ENCODE assay signal across 25 mouse cellular contexts in genomic region chr10:127801612-127802011, GRCm38 (mm10). TPM values are rescaled to one million over a fixed set of nuclear protein-coding genes. Genes with fewer than 3 reads are reported as not detected.
"Had no signal": no experiment of that assay in that cellular context is flagged by ENCODE, and none has a peak within 500 bp of the region (broad histone marks: within the 10 kb centered on the region; RNA-seq: fewer than 3 reads in every experiment).

No protein-coding gene starts in this region.

- DNase-seq: left cerebral cortex, postnatal 4 days; liver, embryonic 13.5 days; lung, adult 2 months; lung, postnatal 14 days; lung, postnatal 4 days; midbrain, embryonic 14.5 days; thymus, adult 18-20 months; thymus, postnatal 36 days had no signal

- ATAC-seq: intestine, embryonic 15.5 days had no signal

- H3K9ac ChIP-seq: intestine, embryonic 15.5 days; limb, embryonic 12.5 days; limb, embryonic 15.5 days; liver, embryonic 13.5 days; stomach, embryonic 15.5 days had no signal

- H3K4me2 ChIP-seq: intestine, embryonic 15.5 days; limb, embryonic 12.5 days; limb, embryonic 15.5 days; liver, embryonic 13.5 days; midbrain, embryonic 11.5 days; stomach, embryonic 15.5 days had no signal

- H3K27me3 ChIP-seq: intestine, embryonic 15.5 days; limb, embryonic 12.5 days; limb, embryonic 15.5 days; liver, embryonic 13.5 days; stomach, embryonic 15.5 days had no signal

- H3K4me3 ChIP-seq: intestine, embryonic 15.5 days; limb, embryonic 12.5 days; limb, embryonic 15.5 days; liver, embryonic 13.5 days; stomach, embryonic 15.5 days had no signal

- H3K4me1 ChIP-seq: intestine, embryonic 15.5 days; limb, embryonic 12.5 days; limb, embryonic 15.5 days; liver, embryonic 13.5 days; stomach, embryonic 15.5 days had no signal

- H3K36me3 ChIP-seq: intestine, embryonic 15.5 days; limb, embryonic 12.5 days; limb, embryonic 15.5 days; liver, embryonic 13.5 days; stomach, embryonic 15.5 days had no signal

- H3K27ac ChIP-seq: intestine, embryonic 15.5 days; limb, embryonic 12.5 days; limb, embryonic 15.5 days; liver, embryonic 13.5 days; stomach, embryonic 15.5 days had no signal

- H3K9me3 ChIP-seq: intestine, embryonic 15.5 days; limb, embryonic 15.5 days; liver, embryonic 13.5 days; stomach, embryonic 15.5 days had no signal

RNA-seq across cellular contexts. Expression of gene Rdh16, which starts 0.7 kb away (rescaled TPM):
- total RNA-seq: left cerebral cortex, postnatal 14 days; megakaryocyte progenitor cell, adult 5-6 weeks; megakaryocyte-erythroid progenitor cell, adult 5-6 weeks; midbrain, postnatal 0 days had no signal
- polyA plus RNA-seq: intestine, embryonic 15.5 days; limb, embryonic 12.5 days; liver, embryonic 13.5 days; lung, embryonic 16.5 days; midbrain, embryonic 11.5 days; midbrain, postnatal 0 days; neural tube, embryonic 11.5 days; neural tube, embryonic 14.5 days; stomach, embryonic 15.5 days; urinary bladder, adult 2 months had no signal

RNA-seq across cellular contexts. Expression of gene Rdh9, which starts 25.4 kb away (rescaled TPM):
- total RNA-seq: layer of hippocampus, postnatal 14 days; megakaryocyte progenitor cell, adult 5-6 weeks; midbrain, postnatal 0 days had no signal
- polyA plus RNA-seq: limb, embryonic 12.5 days; limb, embryonic 15.5 days; liver, embryonic 13.5 days; liver, embryonic 16.5 days; lung, adult 2 months; lung, embryonic 16.5 days; neural tube, embryonic 11.5 days; neural tube, embryonic 14.5 days had no signal

RNA-seq across cellular contexts. Expression of gene Rdh16f1, which starts 42.0 kb away (rescaled TPM):
- total RNA-seq: left cerebral cortex, postnatal 14 days; left cerebral cortex, postnatal 4 days; megakaryocyte progenitor cell, adult 5-6 weeks; megakaryocyte-erythroid progenitor cell, adult 5-6 weeks had no signal
- polyA plus RNA-seq: intestine, embryonic 15.5 days; lung, embryonic 16.5 days; midbrain, embryonic 11.5 days; midbrain, embryonic 14.5 days; midbrain, postnatal 0 days; stomach, embryonic 15.5 days; testis, adult 2 months had no signal

RNA-seq across cellular contexts. Expression of gene Rdh1, which starts 42.1 kb away (rescaled TPM):
- total RNA-seq: megakaryocyte progenitor cell, adult 5-6 weeks had no signal
- polyA plus RNA-seq: intestine, embryonic 15.5 days; limb, embryonic 12.5 days; lung, embryonic 16.5 days; midbrain, embryonic 11.5 days; midbrain, embryonic 14.5 days; neural tube, embryonic 11.5 days; neural tube, embryonic 14.5 days had no signal

RNA-seq across cellular contexts. Expression of gene Rdh19, which starts 48.1 kb away (rescaled TPM):
- total RNA-seq: layer of hippocampus, postnatal 14 days; left cerebral cortex, adult 8-10 months; left cerebral cortex, postnatal 14 days; left cerebral cortex, postnatal 4 days; megakaryocyte progenitor cell, adult 5-6 weeks; megakaryocyte-erythroid progenitor cell, adult 5-6 weeks; midbrain, postnatal 0 days had no signal
- polyA plus RNA-seq: intestine, embryonic 15.5 days; limb, embryonic 12.5 days; limb, embryonic 15.5 days; liver, embryonic 13.5 days; liver, embryonic 16.5 days; lung, adult 2 months; lung, embryonic 16.5 days; midbrain, embryonic 11.5 days; midbrain, embryonic 14.5 days; midbrain, postnatal 0 days; neural tube, embryonic 11.5 days; neural tube, embryonic 14.5 days; stomach, embryonic 15.5 days; testis, adult 2 months; urinary bladder, adult 2 months had no signal
